Mouse (Mus musculus) thymus, adult 2 months (tissue): ENCODE results near the gene Rec8.

Experiments
- CTCF ChIP-seq: fragments of 200-500 bp; IDR thresholded peaks from 2 replicates; pipeline ENCODE4 v1.5.1; 2012; ENCODE audit warnings: mild to moderate bottlenecking, control low read depth, low read length, moderate library complexity, borderline replicate concordance; ENCODE audit not compliant: control insufficient read depth, poor library complexity, insufficient read depth; ENCODE audit errors: extremely low read depth
- POLR2A ChIP-seq: fragments of 200-500 bp; IDR thresholded peaks from 2 replicates; pipeline ENCODE4 v1.6.1; 2012; ENCODE audit warnings: mild to moderate bottlenecking, low read length, control low read depth, moderate library complexity; ENCODE audit not compliant: control insufficient read depth, poor library complexity, insufficient read depth; ENCODE audit errors: extremely low read depth

GRCm38 (mm10) chr14:55628077-55628827 is 10.4 kb downstream of the Rec8 start:
- TF ChIP-seq POLR2A (no peak), CTCF (no peak)
